Mouse (Mus musculus) midbrain, embryonic 16.5 days (tissue): Measurements from ENCODE around the gene Olfr1423. TPM values are rescaled to one million over a fixed set of nuclear protein-coding genes. Genes with fewer than 3 reads are reported as not detected.
A peak's percentile ranks its signal among the peaks of the same experiment; 100 is the strongest.
"Not testable (repeated sequence)": the region's sequence is repeated elsewhere in the genome, so short reads cannot be mapped to it uniquely, and the experiment has no call there.

ENCODE experiments used
- ATAC-seq: fragments of 200-750 bp; cut with Nextera tagmentation; 2 replicates; pipeline ENCODE4 v1.8.0; 2017; ENCODE audit warnings: moderate TSS enrichment
- H3K27ac ChIP-seq: fragments of 300-500 bp; sonication (generic); 2 replicates; pipeline ENCODE4 v1.5.1; 2014; ENCODE audit warnings: mild to moderate bottlenecking, low read length, mixed read lengths
- H3K27me3 ChIP-seq: fragments of 300-500 bp; sonication (generic); 2 replicates; pipeline ENCODE4 v1.6.1; 2014; ENCODE audit warnings: low read depth, low read length, mixed read lengths; ENCODE audit not compliant: control insufficient read depth, insufficient read depth
- H3K36me3 ChIP-seq: fragments of 300-500 bp; sonication (generic); 2 replicates; pipeline ENCODE4 v1.6.1; 2014; ENCODE audit warnings: mild to moderate bottlenecking, low read length, moderate library complexity, mixed read lengths; ENCODE audit not compliant: control insufficient read depth, insufficient read depth
- H3K4me1 ChIP-seq: fragments of 300-500 bp; sonication (generic); 2 replicates; pipeline ENCODE4 v1.6.1; 2014; ENCODE audit warnings: mild to moderate bottlenecking, low read length, mixed read lengths; ENCODE audit not compliant: control insufficient read depth, insufficient read depth
- H3K4me2 ChIP-seq: fragments of 300-500 bp; sonication (generic); 2 replicates; pipeline ENCODE4 v1.6.1; 2014; ENCODE audit warnings: mild to moderate bottlenecking, low read length, mixed read lengths
- H3K4me3 ChIP-seq: fragments of 300-500 bp; sonication (generic); 2 replicates; pipeline ENCODE4 v1.5.1; 2014; ENCODE audit warnings: low read depth, mild to moderate bottlenecking, low read length, moderate library complexity, mixed read lengths
- H3K9ac ChIP-seq: fragments of 300-500 bp; sonication (generic); 2 replicates; pipeline ENCODE4 v1.6.1; 2014; ENCODE audit warnings: low read depth, low read length, mixed read lengths
- H3K9me3 ChIP-seq: fragments of 300-500 bp; sonication (generic); replicated peaks from 2 replicates; pipeline ENCODE4 v1.6.1; 2014; ENCODE audit warnings: mild to moderate bottlenecking, low read length, mixed read lengths; ENCODE audit not compliant: control insufficient read depth, poor library complexity, severe bottlenecking
- WGBS: fragments of 180-500 bp; shearing (Covaris S2); extraction: QIAGEN DNeasy Blood & Tissue Kit; methylation state at CpG from one replicate; pipeline ENCODE4 v1.1.7; 2014; 5-methylcytosine and 5-hydroxymethylcytosine counted together
- polyA plus RNA-seq: library from polyadenylated mRNA; unstranded; fragments of >200 nt; fragmentation: Nextera tagmentation; extraction: Ambion mirVana; gene quantifications from 2 replicates; pipeline ENCODE4 v1.2.1, GENCODE M21; 2015

Olfr1423 gene
- polyA plus RNA-seq, 1 experiment from 2014 or later = not detected

GRCm38 (mm10) chr19:12002125-12002524 is 39.0 kb downstream of the Olfr1423 start:
- ATAC-seq = peak; percentile 7; the same call in 1 of the 2 replicates
- WGBS = 2% methylated on average over 11 of the region's 11 CpGs

DNA sequence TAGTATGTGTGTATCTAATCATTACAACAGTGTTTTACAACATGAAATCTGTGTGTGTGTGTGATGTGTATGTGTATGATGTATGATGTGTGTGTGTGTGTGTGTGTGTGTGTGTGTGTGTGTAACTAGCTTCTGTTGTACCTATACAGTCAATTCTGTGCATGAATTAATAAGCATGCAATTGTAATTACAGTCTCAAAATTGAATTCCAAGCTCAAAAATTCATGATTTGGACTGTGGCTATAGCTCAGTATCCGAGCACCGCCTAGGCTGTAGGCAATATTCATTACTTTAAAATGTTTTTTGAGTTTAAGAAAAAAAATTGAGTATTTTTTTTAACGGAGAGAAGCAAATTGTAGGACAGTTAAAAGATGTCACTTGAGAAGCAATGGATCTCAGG is 39.4 kb downstream of the Olfr1423 start:
- H3K4me2 ChIP-seq = no peak overlapping the region
- 30% methylated on average over 3 of the region's 3 CpGs for WGBS
- ATAC-seq = no peak
- no peak overlapping the region for H3K4me3 ChIP-seq
- no peaks in the 10 kb centered on the region for H3K27me3 ChIP-seq
- no peak overlapping the region for H3K27ac ChIP-seq
- no peaks in the 10 kb centered on the region for H3K36me3 ChIP-seq
- H3K9ac ChIP-seq = no peak overlapping the region
- H3K4me1 ChIP-seq = peaks cover 8% of the 10 kb centered on the region
- no peaks in the 10 kb centered on the region for H3K9me3 ChIP-seq

More at GRCm38 (mm10) chr19:12002125-12002524, 39.0 kb downstream of the Olfr1423 start:
- H3K4me2 ChIP-seq = peak overlapping the region; percentile 43
- H3K4me3 ChIP-seq = peak overlapping the region; percentile 23
- no peak overlapping the region for H3K9ac ChIP-seq
- no peaks in the 10 kb centered on the region for H3K27me3 ChIP-seq
- H3K36me3 ChIP-seq = no peaks in the 10 kb centered on the region
- H3K27ac ChIP-seq = no peak overlapping the region
- peaks cover 12% of the 10 kb centered on the region for H3K4me1 ChIP-seq
- no peaks in the 10 kb centered on the region for H3K9me3 ChIP-seq

DNA sequence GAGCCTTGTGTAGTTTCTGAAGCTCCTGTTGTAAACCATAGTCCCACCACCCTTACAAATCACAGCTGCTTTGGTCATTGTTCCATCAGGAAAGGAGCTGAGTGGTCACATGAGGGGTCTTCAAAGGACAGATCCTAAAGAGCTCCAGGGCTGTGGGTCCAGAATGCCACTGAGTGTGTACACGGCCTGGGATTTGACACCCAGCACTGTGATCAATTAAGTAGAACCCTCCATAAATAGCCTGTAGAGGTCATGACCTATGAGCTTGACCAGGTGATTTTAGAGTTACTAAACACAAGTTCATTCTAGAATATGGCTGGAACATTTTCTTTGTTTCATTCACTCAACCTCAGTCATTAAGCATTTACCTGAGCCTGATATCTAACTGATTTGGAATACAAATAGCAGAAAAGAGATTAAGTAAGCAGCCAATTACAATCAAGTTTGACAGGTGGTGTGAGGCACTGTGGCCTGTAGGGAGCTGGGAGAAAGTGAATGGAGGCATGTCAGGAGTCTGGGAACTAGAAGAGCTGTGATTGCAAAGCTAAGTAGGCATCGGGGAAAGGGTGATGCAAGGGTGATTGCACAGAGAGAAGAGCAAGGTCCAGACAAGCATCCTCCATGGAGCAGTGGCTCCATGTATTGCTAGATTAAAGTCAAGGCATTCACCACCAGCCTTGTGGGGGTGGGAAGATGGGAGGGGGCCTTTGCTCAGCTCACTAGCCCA is 45.2 kb downstream of the Olfr1423 start:
- Histone ChIP-seq H3K9ac (no peak overlapping the region), H3K9me3 (no peaks in the 10 kb centered on the region), H3K4me1 (no peaks in the 10 kb centered on the region), H3K27ac (no peak overlapping the region), H3K27me3 (no peaks in the 10 kb centered on the region), H3K4me3 (no peak overlapping the region), H3K36me3 (peaks cover 29% of the 10 kb centered on the region), H3K4me2 (no peak overlapping the region)
- ATAC-seq = peak; percentile 66; the same call in 1 of the 2 replicates
- 77% methylated on average over 2 of the region's 2 CpGs for WGBS

- Histone ChIP-seq H3K9me3 (no peaks in the 10 kb centered on the region), H3K4me2 (no peak overlapping the region), H3K4me1 (no peaks in the 10 kb centered on the region), H3K36me3 (peaks cover 34% of the 10 kb centered on the region), H3K27ac (no peak overlapping the region), H3K4me3 (no peak overlapping the region), H3K9ac (no peak overlapping the region), H3K27me3 (no peaks in the 10 kb centered on the region)
- WGBS = 93% methylated on average over 6 of the region's 6 CpGs
- ATAC-seq = no peak
Observed at GRCm38 (mm10) chr19:11994703-11995431, 46.2 kb downstream of the Olfr1423 start.

- 92% methylated on average over 10 of the region's 10 CpGs for WGBS
- H3K4me2 ChIP-seq = no peak overlapping the region
- no peak overlapping the region for H3K4me3 ChIP-seq
- ATAC-seq = no peak
- H3K9me3 ChIP-seq = no peaks in the 10 kb centered on the region
- no peak overlapping the region for H3K27ac ChIP-seq
- no peaks in the 10 kb centered on the region for H3K27me3 ChIP-seq
- H3K36me3 ChIP-seq = peaks cover 42% of the 10 kb centered on the region
- H3K4me1 ChIP-seq = no peaks in the 10 kb centered on the region
- no peak overlapping the region for H3K9ac ChIP-seq
Observed at GRCm38 (mm10) chr19:11992441-11993029, 48.6 kb downstream of the Olfr1423 start.

DNA sequence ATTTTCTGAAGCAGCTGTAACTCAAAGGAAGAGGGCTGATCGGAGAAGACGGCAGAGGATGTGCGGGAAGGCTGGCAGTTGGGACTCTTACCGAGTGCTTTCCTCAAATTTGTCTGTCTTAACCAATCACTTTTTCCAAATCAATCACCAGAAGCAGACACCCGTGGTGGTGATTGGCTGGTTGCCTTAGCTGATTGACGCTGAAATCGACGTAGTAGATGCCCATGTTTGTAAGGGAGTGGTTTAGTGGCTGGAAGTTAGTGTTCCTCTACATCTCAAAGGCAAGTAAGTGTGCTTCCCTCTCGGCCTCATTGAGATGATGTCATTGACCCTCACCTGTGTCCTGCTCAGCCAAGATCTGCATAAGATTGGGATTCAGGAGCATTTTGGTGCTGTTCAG is 49.1 kb downstream of the Olfr1423 start:
- no peak for ATAC-seq
- H3K4me1 ChIP-seq = no peaks in the 10 kb centered on the region
- no peak overlapping the region for H3K9ac ChIP-seq
- H3K9me3 ChIP-seq = no peaks in the 10 kb centered on the region
- no peak overlapping the region for H3K4me3 ChIP-seq
- no peaks in the 10 kb centered on the region for H3K27me3 ChIP-seq
- 93% methylated on average over 9 of the region's 9 CpGs for WGBS
- no peak overlapping the region for H3K4me2 ChIP-seq
- peaks cover 42% of the 10 kb centered on the region for H3K36me3 ChIP-seq
- H3K27ac ChIP-seq = no peak overlapping the region

DNA sequence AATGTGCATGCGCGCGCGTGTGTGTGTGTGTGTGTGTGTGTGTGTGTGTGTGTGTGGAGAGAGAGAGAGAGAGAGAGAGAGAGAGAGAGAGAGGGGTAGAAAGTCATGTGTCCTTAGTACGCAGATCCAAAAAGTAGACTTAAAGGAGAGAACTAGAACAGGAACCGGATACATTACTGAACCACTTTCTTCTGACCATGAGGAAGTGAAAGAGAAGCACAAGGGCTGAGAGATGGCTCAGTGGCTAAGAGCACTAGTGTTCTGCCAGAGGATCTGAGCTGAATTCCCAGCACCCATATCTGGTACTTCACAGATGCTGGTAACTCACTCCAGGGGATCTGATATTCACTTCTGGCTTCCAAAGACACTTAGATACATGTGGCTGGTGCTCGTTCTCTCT is 51.8 kb downstream of the Olfr1423 start:
- no peak overlapping the region for H3K4me3 ChIP-seq
- no peak overlapping the region for H3K4me2 ChIP-seq
- H3K27me3 ChIP-seq = no peaks in the 10 kb centered on the region
- H3K27ac ChIP-seq = no peak overlapping the region
- peaks cover 39% of the 10 kb centered on the region for H3K36me3 ChIP-seq
- no peak overlapping the region for H3K9ac ChIP-seq
- no peak for ATAC-seq
- no peaks in the 10 kb centered on the region for H3K4me1 ChIP-seq
- H3K9me3 ChIP-seq = no peaks in the 10 kb centered on the region
- 98% methylated on average over 7 of the region's 7 CpGs for WGBS

- H3K9me3 ChIP-seq = no peaks in the 10 kb centered on the region
- no peak for ATAC-seq
- H3K27ac ChIP-seq = no peak overlapping the region
- 94% methylated on average over 3 of the region's 3 CpGs for WGBS
- H3K4me2 ChIP-seq = no peak overlapping the region
- no peaks in the 10 kb centered on the region for H3K4me1 ChIP-seq
- no peak overlapping the region for H3K9ac ChIP-seq
- no peak overlapping the region for H3K4me3 ChIP-seq
- H3K36me3 ChIP-seq = peaks cover 50% of the 10 kb centered on the region
- no peaks in the 10 kb centered on the region for H3K27me3 ChIP-seq
Observed at GRCm38 (mm10) chr19:11987841-11988240, 53.3 kb downstream of the Olfr1423 start.

DNA sequence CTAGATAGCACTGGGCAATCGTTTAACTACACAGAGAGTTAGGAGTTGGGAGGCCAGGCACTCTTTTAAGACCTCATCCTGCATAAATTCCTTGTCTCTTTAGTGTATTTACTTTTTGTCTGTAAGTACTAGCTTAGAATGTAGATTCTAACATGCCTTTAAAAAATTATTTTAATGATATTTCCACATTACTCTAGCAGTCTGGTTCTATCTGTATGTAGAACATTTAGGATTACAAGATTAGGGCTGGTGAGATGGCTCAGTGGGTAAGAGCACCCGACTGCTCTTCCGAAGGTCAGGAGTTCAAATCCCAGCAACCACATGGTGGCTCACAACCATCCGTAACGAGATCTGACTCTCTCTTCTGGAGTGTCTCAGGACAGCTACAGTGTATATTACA is 56.5 kb downstream of the Olfr1423 start:
- not testable (repeated sequence) for H3K4me3 ChIP-seq, H3K9me3 ChIP-seq, H3K27me3 ChIP-seq, H3K4me1 ChIP-seq, H3K4me2 ChIP-seq, H3K9ac ChIP-seq, H3K27ac ChIP-seq, ATAC-seq
- peaks cover 39% of the 10 kb centered on the region for H3K36me3 ChIP-seq
- 82% methylated on average over 5 of the region's 5 CpGs for WGBS
